Mouse (Mus musculus) retina, adult 2 months (tissue): ENCODE results near the gene Sh3d21.

ENCODE experiments used
- DNase-seq: peaks from one replicate; pipeline ENCODE4 v3.0.0-alpha.2; 2012; ENCODE audit warnings: low read depth, low spot score

Gene Sh3d21

DNA sequence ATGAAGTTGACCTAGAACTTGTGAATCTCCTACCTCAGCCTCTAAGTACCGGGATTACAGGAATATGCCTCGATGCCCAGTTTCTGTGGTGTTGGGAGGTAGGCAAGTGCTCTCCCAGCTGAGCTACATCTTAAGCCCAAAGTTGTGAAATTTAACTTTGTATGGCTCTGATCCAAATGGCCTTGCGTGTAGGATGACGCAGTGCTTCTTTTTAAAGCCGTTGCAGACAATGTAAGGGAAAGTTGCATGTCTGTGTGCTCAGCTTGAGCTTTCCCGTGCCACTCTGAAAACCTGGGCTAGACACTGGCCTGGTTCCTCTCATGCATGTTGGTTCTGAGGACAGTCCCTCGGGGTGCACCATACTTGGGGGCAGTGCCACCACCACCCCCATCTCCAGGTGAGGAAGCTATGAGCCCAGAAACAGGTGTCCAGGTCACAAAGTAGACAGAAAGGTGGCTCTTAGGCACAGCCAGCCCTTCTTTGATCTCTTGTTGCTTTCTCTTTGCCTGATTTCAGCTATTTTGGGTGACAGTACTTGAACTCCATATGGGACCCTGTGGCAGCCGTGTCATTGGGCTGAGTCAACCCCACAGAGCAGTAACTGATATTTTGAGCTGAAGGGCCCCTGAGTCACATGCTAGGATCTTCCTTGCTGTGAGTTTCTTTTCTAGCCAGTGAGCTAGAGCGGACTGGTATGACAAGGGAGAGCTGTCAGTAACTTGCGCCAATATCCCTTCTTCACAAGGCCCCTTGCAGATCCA is 53.5 kb downstream of the Sh3d21 start:
- no peak for DNase-seq

DNA sequence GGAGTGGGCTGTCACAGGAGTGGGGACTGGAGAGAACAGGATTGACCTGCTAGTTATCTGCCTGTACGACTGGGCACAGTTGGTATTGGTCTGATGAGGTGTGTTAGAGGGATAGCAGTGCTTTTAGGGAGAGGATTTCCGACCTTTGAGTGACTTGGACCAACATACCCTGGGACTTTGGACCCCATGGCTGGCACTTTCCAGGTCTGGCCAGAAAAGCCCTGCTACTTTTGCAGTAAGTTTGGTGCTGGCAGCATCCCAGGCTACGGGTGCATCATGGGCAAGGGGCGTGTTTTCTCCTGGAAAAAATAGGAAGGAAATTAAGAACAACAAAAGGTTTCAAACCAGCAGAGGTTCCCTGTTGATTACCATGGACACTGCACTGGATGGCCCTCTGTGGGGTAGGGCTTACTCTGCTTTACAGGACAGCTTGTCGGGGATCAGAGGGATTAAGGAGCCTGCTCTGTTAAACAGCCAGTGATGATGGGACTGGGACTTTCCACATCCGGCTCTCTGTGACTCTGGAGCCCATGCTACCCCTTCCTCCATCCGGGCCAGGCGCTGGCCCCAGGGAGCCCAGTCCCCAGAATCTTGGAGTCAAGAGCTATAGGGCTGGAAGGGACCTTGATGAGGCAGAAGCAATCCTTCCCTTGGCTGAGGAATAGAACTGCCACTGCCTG is 55.1 kb downstream of the Sh3d21 start:
- peak; percentile 71 for DNase-seq

DNA sequence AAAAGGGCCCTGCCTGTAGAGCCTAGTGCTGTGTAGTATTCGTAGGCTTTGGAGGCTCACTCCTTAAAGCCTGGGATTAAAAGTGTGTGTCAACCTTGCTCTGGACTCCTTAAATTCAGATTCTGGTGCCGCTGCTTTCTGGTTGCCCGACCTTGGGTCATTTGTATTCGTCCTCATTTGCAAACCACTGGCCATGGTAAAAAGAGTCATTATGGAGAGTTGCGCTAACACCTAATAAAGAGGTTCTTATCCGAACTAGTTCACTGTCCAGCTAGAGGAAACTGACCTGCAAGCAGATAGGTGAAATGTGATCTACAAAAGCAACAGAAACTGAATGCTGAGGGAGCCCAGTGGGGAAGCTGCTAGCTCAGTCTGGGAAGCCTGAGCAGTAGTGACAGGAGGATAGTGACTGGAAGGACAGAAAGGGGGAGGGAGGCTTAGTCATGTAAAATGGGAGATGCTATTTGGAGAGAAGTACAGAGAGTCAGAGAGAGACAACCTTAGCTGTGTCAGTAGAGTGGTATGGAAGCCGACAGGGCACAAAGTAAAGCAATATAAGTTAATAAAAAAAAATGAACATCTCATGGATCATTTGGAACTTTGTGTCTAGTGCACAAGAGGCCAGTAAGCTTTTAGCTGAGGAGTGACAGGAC is 58.0 kb downstream of the Sh3d21 start:
- DNase-seq: no peak

DNA sequence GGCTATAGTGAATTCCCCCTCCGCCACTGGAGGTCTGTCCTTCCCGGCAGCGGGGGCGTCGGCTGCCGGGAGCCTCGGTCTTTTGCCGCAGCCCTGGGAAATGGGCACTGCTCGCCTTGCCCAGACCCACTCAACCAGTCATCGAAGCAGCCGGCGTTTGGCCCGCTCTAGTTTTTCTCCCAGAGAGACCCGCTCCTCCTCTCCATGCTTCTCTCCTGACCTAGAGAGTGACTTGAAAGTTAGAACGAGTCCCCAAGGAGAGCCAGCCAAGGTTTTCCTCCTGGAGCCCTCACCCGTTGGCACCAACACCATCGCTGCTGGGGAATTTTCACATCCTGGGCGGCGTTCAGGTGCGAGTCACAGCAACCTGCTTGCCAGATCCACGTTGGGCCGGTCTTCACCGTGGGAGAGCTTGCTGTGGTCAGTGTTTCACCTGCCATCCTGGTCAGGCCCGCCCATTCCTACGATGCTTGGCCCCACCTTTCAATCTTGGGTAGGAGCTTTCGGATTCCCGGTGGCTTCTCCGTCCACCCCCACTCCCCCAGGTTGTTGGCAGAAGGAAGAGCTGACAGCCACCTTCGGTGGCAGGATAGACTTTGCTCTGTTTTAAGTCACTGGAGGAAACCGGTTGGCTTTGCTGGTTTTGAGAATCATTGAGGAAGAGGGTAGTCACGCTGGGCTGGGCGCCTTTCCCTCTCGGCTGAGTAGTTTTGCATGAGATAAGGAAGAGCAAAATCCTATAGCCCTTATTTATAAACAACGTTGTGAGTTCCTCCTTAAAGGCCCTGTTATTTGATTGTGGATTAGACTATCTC is 58.8 kb downstream of the Sh3d21 start:
- no peak for DNase-seq

DNA sequence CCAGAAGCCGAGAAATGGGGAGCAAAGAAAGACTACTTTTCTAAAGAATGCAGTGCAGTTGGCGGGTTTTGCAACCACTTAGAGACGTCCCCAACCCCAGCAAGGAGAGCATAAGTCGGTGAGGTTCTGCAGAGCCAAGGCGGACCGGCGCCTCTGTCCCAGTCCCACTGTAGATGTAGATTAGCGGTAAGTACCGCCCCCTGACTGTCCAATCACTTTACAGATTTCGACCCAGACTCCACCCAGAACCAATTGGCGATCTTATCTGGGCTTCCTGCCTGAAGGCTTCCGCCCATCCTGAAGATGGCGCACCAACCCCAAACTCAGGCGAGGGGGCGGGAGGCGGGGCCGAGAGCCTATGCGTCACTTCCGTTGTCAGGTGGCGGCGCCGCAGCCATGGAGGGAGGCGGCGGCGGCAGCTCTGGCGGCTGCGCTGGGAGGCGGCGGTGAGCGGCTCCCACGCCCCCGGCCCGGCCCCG is 59.7 kb downstream of the Sh3d21 start, which contains the start of gene Stk40:
Gene Stk40, plus strand, starts transcription at position 368 of the 479 bp plus-strand sequence.
- DNase-seq: peak; percentile 97

DNA sequence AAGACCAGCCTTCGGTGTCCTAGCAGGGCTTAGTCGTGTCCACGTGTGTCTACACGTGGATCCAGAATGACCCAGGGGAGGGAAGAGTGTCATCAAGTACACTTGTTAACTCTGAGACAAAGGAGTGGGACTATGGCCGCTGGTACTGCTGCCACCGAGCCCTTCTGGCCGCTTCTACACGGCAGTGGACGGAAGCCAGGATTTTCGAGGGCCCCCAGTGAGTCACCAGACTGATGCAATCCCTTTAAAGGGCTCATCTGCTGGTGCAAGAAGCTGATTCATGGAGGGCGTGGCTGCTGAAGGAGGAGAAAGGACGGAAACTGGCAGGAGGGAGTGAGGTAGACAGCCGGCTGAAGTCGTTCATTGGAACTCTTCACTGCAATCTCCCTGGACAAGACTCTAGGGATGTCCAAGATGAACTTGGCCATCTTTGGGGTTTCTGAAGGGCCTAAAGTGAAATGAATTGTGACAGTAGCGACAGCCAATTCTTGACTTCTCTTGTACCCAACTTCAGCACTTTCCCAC is 60.2 kb downstream of the Sh3d21 start:
- peak; percentile 53 for DNase-seq

DNA sequence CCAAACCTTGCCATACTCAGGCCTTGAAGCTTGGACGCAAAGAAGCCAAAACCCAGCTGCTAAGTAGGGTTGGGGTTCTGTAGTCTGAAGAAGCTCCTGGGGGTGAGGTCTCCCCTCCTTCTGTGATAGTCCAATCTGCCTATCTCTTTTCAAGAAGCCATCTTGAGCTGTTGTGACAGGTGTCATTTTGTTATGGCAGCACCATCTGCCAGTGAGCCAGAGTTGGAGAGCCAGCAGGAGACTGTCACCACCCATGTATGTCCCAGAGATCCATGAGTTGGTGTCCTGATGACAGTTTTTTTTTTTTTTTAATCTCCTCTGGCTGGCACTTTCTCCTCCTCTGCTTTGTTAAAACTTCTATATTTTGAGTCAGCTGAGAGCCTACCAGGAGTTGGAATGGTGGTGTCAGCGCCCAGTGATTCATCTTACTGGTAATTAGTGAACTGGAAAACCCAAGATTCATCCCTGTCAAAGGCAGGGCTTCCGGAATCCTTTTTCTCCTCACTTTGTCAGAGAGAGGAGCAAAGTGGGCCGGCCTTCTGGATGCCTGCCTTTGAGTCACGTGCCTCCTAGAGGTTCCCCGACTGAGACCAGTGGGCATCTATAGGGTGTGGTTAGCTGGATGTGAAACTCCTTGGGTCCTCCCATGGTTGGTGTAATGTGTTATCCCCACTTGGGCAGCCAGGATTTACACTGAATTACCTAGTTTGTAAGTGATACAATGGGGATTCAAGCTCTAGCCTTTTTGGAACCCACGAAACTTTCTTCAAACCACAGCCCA is 61.0 kb downstream of the Sh3d21 start:
- no peak for DNase-seq

DNA sequence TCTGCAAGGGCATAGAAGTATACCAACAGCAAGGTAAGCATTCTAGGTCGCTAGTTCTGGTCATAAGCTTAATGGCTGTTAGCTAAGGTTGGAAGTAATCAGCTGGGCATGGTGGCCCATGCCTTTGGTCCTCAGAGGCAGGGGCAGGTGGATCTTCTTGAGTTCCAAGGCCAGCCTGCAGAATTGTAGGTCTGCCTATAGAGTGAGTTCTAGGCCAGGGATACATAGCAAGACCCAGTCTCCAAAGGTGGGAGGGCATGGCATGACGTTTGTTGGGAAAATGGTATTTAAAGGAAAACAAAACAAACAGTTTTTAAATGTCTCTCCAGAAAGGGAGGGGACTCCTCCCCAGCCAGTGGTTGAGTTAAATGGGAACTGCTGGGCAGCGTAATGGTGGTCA is 62.5 kb downstream of the Sh3d21 start:
- no peak for DNase-seq
